Mouse (Mus musculus) thymus, postnatal 4 days (tissue): ENCODE results near the gene Arhgef12.

ENCODE experiments used
- DNase-seq: peaks from one replicate; pipeline ENCODE4 v3.0.0; 2021

The Arhgef12 gene

GRCm38 (mm10) chr9:43071741-43072140, 35.3 kb downstream of the Arhgef12 start:
- no peak for DNase-seq

GRCm38 (mm10) chr9:43071176-43071575, 35.9 kb downstream of the Arhgef12 start:
- DNase-seq, result no peak

DNA sequence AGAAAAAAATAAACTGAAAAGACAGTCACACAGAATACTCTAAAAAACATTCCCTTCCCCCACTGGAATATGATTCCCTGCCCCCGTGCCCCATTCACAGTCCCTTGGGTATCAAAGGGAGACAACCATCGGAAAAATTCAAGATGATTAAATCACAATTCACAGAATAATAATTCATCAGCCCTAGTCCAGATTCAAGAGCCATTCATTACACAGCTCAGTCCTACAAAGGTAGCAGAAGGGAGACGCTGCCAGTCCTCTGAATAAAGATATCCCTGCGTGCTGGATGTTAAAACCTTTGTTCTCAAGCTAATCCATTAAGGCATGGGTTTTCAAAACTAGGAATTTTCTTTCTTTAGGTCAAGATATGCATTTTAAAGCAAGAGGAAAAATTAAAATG, 36.5 kb downstream of the Arhgef12 start:
- DNase-seq, result no peak

DNA sequence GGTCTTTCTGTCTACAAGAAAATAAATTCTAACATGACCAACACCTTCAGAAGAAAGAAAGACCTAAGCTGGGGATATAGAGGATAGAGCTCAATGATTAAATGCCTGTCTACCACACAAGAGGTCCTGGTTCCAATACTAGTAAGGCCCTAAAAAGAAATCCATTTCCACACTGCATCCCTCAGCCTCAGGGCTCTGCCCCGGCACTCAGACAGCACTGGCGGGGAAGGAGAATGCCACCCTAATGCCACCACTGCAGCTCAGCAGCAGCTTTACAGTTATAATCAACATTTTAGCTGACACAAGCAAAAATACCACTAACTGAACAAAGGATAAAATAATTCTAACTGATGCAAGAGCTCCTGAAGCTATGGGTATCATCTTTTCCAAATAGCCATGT, 36.9 kb downstream of the Arhgef12 start:
- no peak for DNase-seq

DNA sequence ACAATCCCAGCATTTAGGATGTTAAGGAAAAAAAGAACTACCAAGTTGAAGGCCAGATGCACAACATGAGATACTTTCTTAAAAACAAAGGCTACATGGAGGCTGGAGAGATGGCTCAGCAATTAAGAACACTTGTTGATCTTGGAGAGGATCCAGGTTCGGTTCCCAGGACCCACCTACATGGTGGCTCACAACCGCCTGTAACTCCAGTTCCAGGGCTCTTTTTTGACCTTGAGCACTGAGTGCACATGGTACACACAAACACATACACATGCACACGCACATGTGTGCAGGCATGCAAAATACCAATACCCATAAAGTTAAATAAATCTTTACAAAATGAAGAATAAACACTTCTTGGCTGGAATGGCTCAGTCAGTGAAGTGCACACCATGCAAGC, 39.1 kb downstream of the Arhgef12 start:
- DNase-seq, result no peak

DNA sequence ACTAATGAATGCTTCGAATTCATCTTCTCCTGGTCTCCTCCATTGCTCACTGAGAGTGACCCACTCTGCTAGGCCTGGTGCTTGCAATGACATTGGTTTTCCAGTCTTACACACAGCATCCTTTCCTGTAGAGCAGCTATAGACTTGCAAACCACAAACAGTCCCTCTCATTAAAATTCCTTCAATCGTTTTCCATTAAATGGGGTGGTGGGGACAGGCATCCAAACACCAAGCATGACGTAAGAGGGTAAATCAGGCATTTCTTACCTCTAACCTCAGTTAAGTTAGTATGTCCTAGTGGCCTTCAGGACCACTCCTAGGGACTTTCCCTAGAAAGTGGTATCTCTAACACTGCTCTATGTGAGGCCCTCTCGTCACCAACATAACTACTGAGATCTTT, 41.8 kb downstream of the Arhgef12 start:
- no peak for DNase-seq

DNA sequence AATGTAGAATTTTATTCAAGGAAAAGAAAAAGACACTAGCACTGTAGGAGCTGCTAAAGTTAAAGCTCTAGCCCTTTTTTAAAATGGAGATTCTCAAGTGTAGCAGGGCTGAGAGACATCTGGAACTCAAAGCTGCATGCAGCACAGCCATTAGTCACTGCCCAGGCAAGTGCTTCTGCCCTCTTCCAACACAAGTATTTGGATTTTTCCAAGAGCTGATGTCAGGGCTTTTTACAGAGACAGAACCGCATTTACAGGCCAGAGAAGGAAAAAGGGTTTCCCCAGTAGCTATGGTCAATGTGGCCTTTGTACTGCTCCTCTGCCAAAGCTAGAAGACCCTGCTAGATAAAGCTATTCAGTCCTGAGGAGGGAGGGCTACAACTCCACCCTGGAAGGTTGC, 45.5 kb downstream of the Arhgef12 start:
- no peak for DNase-seq

GRCm38 (mm10) chr9:43050391-43050790, 56.6 kb downstream of the Arhgef12 start:
- no peak for DNase-seq

GRCm38 (mm10) chr9:43044481-43044880, 62.6 kb downstream of the Arhgef12 start:
- DNase-seq, result no peak

- no peak for DNase-seq
These were observed 68.6 kb downstream of the Arhgef12 start for GRCm38 (mm10) chr9:43038466-43038865.

- no peak for DNase-seq
These were observed 71.8 kb downstream of the Arhgef12 start for GRCm38 (mm10) chr9:43035208-43035607.

GRCm38 (mm10) chr9:43034273-43034672, 72.8 kb downstream of the Arhgef12 start:
- DNase-seq, result no peak

DNA sequence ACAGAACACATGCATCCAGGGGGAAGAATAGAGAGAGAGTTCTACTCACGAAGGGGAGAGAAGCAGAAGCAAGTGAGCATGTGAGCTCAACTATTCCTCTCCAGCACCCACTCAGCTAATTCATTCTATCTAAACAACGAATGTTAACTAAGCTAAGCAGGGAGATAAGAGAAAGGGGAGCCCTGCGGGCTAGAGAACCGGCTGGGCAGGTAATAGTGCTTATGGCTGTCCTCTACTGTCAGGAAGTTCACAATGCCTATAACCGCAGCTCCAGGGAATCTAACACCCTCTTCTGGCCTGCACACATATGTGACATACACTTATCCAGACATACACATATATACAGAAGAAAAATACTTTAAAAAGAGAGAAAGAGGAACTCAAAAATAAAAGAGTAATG, 79.3 kb downstream of the Arhgef12 start:
- no peak for DNase-seq

GRCm38 (mm10) chr9:43021515-43022251, 85.4 kb downstream of the Arhgef12 start:
- DNase-seq, result no peak

- DNase-seq, result no peak
These were observed 87.4 kb downstream of the Arhgef12 start for GRCm38 (mm10) chr9:43019656-43020055.

DNA sequence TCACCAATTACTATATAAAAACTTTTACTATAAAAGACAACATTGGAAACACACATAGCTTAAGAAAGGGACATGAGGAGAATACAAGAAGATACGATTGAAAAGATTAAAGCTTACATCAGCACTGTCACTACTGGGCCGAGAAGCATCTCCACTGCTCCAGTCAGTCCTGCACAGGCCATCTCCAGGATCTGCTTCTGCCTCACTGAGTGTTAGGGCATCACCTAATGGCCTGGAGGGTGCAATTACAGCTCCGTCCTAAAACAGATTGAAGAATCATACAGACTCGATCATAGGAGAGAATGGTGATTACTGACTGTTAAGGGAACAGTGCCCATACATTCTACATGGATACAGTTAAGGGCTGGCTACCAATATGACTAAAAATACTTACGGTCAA, 91.3 kb downstream of the Arhgef12 start:
- DNase-seq, result no peak

DNA sequence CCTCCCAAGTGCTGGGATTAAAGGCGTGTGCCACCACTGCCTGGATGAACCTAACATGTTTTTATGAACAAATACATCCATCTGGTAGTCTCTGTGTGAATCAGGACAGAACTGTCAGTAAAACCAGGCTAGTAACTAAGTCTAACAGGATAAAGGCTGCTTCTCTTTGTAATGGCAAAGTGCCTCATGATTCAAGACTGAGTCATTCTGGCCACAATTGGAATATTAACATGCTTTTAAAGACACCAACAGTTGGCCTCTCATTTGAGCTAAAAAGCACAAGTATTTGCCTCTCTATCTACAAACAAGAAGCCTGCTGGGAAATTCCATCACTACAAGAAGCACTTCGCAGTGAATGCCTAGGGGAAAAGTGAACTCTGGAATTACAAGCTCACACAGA, 91.7 kb downstream of the Arhgef12 start:
- no peak for DNase-seq

DNA sequence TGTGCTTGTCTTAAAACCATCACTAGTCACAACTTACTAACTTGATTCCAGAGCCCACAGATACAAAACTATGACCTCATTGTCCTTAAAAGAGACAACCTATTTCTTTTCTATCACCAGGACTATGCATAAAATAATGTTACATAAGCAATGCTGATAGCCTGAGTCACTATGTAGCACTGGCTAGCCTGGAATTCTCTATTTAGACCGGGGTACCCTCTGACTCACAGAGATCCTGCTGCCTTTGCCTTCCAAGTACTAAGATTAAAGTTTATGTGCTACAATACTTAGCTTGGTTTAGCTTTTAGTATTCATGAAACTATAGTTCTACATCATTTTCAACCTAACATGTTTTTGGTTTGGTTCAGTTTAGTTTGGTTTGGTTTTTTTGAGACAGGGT, 92.2 kb downstream of the Arhgef12 start:
- no peak for DNase-seq

GRCm38 (mm10) chr9:43012541-43012940, 94.5 kb downstream of the Arhgef12 start:
- DNase-seq, result no peak

DNA sequence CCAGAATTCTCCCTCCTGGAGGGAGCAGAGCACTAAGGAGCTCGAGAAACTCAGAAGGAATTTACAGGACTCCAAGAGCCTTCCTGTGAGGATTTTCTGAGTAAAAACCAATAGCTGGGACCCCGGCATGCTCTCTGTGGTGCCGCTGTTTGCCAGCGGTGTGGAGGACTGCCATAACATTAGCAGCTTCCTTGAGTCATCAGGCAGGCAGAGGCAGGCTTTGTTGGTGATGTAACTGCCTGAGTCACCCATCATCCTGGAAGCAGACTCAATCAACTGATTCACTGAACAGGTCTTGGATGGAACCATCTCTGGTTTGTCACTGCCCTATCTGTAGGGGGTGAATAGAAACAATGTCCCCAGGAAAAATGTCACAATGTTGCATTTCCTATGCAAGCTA, 96.0 kb downstream of the Arhgef12 start:
- DNase-seq, result no peak

DNA sequence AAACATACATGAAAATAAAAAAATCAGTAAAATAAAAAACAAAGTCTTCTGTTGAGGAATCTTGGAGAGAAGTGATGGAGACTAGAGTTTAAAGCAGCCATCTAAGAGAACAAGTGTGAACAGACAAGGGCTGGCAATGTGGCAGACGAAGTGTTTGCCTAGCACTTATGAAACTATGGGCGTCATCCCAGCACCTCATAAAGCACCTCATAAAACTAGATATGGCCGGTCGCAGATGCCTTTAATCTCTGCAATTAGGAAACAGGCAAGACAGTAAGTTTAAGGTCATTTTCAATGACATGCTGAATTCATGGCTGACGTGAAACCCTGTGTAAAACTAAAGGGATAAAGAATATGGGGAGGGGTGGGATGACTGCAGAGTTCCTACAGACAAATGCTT, 103.2 kb downstream of the Arhgef12 start:
- DNase-seq, result no peak

DNA sequence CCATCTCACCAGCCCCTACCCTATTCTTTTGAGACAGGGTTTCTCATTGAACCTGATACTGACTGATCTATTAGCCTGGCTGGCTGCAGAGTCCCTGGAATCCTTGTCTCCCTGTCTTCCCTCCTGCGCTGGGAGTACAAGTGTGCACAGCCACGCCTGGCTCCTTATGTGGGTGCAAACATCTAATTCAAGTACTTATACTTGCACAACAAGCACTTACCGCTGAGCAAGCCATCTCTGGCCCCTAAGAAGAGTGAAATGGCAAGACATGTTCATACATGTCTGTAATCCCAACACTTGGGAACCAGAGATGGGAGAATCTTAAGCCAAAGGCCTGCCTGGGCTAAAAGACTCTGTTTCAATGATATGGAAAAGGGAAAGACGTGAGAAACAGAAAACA, 104.0 kb downstream of the Arhgef12 start:
- DNase-seq, result no peak

- DNase-seq, result no peak
These were observed 106.3 kb downstream of the Arhgef12 start for GRCm38 (mm10) chr9:43000595-43001250.

DNA sequence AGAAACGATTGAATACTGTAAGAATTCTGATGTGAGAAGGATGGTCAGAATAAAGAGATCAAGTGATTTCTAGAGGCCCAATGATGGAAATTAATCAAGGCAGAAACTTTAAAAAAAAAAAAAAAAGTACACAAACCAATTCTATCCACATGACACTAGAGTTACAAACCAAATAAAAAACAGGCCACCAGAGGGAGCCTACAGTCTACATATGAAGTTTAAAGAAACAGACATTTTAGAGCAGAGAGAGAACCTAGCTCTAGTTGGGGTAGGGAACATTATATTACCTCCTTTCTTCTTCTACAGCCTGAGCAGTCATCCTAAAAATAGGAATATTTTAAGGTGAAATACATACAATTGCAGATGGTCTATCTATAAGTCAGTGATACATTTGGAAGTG, 107.0 kb downstream of the Arhgef12 start:
- DNase-seq, result no peak

GRCm38 (mm10) chr9:42997526-42997925, 109.5 kb downstream of the Arhgef12 start:
- DNase-seq, result no peak
